Mouse (Mus musculus) liver, embryonic 14.5 days (tissue): Measurements from ENCODE around the gene Stard13.

ENCODE experiments used
- CTCF ChIP-seq: IDR thresholded peaks from 2 replicates; pipeline ENCODE4 v1.5.1; 2016; ENCODE audit warnings: antibody characterized with exemption, low read depth, control low read depth
- EP300 ChIP-seq: IDR thresholded peaks from 2 replicates; pipeline ENCODE4 v1.6.1; 2016; ENCODE audit warnings: antibody characterized with exemption, low read depth

- TF ChIP-seq CTCF, result peak; percentile 60
- no peak for TF ChIP-seq EP300
Measured at GRCm38 (mm10) chr5:151102262-151102661, 131.4 kb downstream of the Stard13 start.
